Mouse (Mus musculus) olfactory bulb, adult 2 months (tissue): Measurements from ENCODE around the gene Fam171a2.

Experiments
- CTCF ChIP-seq: fragments of 200-500 bp; IDR thresholded peaks from 2 replicates; pipeline ENCODE4 v1.5.1; 2012; ENCODE audit warnings: low read depth, mild to moderate bottlenecking, low read length, moderate library complexity; ENCODE audit not compliant: insufficient read depth
- POLR2A ChIP-seq: fragments of 200-500 bp; IDR thresholded peaks from 2 replicates; pipeline ENCODE4 v1.6.1; 2012; ENCODE audit warnings: mild to moderate bottlenecking, low read depth, low read length, moderate library complexity; ENCODE audit not compliant: insufficient read depth

DNA sequence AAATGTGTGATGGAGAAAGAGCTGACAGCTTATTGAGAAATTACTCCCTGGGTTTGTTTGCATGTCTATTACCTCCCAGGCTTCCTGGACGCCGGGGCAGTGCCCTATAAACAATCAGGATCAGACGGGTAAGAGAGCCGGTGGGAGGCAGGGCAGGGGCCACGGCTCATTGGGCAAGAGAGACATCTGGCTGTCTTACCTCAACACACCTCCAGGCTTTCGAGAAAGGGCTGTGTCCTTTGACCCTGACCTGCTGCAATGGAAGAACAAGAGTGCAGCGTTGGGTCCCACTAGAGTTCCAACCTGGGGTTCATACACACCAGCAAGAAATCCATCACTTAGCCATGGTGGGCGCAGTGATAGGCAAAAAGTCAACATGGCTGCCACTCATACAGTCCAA lies 25.9 kb downstream of the Fam171a2 start:
- TF ChIP-seq CTCF, result no peak
- no peak for TF ChIP-seq POLR2A
